Mouse (Mus musculus) lung, adult 10 weeks (tissue): Measurements from ENCODE around the gene Cfap73. TPM values are rescaled to one million over a fixed set of nuclear protein-coding genes. Genes with fewer than 3 reads are reported as not detected.

Experiments used
- polyA plus RNA-seq: library from polyadenylated mRNA; stranded (reverse); fragments of 350-450 nt; fragmentation: Illumina TruSeq; extraction: RNeasy Lipid Tissue Mini Kit (QIAGEN cat#74804); gene quantifications from one replicate; pipeline ENCODE4 v1.2.3, GENCODE M21; 2014; ENCODE audit warnings: low read depth, low replicate concordance; ENCODE audit not compliant: insufficient read depth

Cfap73 gene
- 0.83 TPM for polyA plus RNA-seq

GRCm38 (mm10) chr5:120634131-120634530 lies at the start of gene Cfap73:
Cfap73 (minus strand) TSS chr5:120634235.

DNA sequence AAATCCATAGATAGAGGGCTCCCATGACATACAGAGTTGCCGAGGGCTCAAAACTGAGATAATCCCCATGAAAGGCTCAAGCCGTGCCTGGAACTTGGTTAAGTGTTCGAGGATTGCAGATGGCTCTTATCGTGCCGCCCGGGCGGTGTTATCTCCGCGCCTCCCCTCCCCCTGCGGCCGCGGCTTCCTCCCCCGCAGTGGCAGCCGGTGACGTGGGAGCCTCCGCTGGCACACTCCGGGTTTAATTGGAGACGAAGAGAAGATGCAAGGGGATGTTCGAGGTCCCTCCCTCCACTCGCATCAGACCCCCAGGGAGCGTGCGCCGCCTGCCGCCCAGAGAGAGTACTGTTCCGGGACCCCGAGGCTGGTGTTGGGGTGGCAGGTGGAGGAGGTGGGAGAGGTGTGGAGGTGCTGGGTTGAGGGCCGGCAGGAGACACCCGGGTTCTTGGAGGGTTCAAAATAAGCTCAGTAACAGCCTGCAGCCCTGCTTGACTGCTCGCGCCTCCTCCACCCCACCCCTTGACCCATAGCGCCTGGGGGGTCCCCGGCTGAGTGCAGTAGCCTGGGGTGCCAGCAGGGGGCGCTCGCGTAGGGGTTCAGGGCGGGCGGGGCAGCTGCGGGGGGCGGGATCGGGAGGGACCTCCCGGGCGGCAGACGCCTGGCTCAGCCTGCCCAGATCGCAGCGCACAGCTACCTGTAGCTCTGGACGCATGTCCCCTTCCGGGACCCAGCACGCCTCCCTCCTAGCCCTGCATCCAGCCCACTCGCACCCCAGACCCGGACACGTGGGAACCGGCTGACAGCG lies 14.7 kb upstream of the Cfap73 start, which contains the start of gene Rasal1:
Rasal1 (plus strand) TSS at position 244 of the 805 bp plus-strand sequence.

GRCm38 (mm10) chr5:120612442-120612821 lies 21.6 kb downstream of the Cfap73 start, which contains the start of the genes Rita1 and Ddx54:
Rita1 (minus strand) TSS chr5:120612589.
Ddx54 (plus strand) TSS chr5:120612739.

GRCm38 (mm10) chr5:120588569-120589094 lies 45.4 kb downstream of the Cfap73 start, which contains the start of the genes Tpcn1 and Iqcd:
Tpcn1 (minus strand) TSS chr5:120588673.
Iqcd (plus strand) TSS chr5:120589016.

Other genes with a start within 250 kb of the Cfap73 start
- gene Lhx5, start 202.5 kb downstream of the Cfap73 start, polyA plus RNA-seq, result not detected
- 1.1 TPM for gene Sdsl, start 161.4 kb downstream of the Cfap73 start, polyA plus RNA-seq
- gene Sds, start 157.7 kb downstream of the Cfap73 start, polyA plus RNA-seq, result 0.66 TPM
- gene Plbd2, start 130.6 kb downstream of the Cfap73 start, polyA plus RNA-seq, result 14.2 TPM
- gene Slc8b1, start 123.1 kb downstream of the Cfap73 start, polyA plus RNA-seq, result 12.8 TPM
- gene Tpcn1, start 45.6 kb downstream of the Cfap73 start, polyA plus RNA-seq, result 12.5 TPM
- gene Iqcd, start 45.2 kb downstream of the Cfap73 start, polyA plus RNA-seq, result 1.7 TPM
- 7.6 TPM for gene Rita1, start 21.6 kb downstream of the Cfap73 start, polyA plus RNA-seq
- 18.2 TPM for gene Ddx54, start 21.5 kb downstream of the Cfap73 start, polyA plus RNA-seq
- 0.45 TPM for gene Rasal1, start 14.6 kb upstream of the Cfap73 start, polyA plus RNA-seq
- 4.4 TPM for gene Dtx1, start 77.7 kb upstream of the Cfap73 start, polyA plus RNA-seq
- 2.7 TPM for gene Oas2, start 115.6 kb upstream of the Cfap73 start, polyA plus RNA-seq
- 1.0 TPM for gene Oas3, start 143.4 kb upstream of the Cfap73 start, polyA plus RNA-seq
- not detected for gene Oas1e, start 161.3 kb upstream of the Cfap73 start, polyA plus RNA-seq
- 3.5 TPM for gene Oas1c, start 178.3 kb upstream of the Cfap73 start, polyA plus RNA-seq
- gene Oas1f, start 213.1 kb upstream of the Cfap73 start, polyA plus RNA-seq, result not detected
- gene Oas1h, start 227.2 kb upstream of the Cfap73 start, polyA plus RNA-seq, result not detected